In the genomic region with DNA sequence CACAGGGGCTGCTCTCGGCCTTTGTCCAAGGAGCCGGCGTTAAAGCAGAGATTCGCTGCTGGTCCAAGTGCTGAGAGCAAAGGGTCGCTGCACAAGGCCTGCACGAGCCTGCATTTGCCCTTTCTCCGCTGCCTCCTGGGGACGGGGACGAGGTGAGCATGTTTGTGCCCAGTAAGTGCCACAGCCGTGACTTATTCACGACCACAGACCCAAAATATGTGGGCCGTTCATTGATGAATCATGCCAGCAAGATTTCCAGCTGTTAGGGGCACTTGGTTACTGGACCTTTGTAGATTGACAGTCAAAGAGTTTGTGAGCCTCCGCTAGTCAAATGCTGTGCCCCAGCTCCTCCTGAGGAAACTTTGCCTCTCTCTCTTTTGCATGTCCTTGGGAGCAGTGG, we compare ENCODE assay signal across 15 mouse cellular contexts. TPM values are rescaled to one million over a fixed set of nuclear protein-coding genes. Genes with fewer than 3 reads are reported as not detected.
DNase-seq lines count a peak whose midpoint lies in the region; ATAC-seq and TF ChIP-seq lines count a peak whose summit lies in the region.
"Had no signal": no experiment of that assay in that cellular context is flagged by ENCODE, and none has a peak within 500 bp of the region (broad histone marks: within the 10 kb centered on the region; RNA-seq: fewer than 3 reads in every experiment).

No protein-coding gene starts in this region.

- no peak overlapping the region for H3K9ac ChIP-seq in midbrain, embryonic 11.5 days (ENCODE audit: low read length)
- H3K9ac ChIP-seq in midbrain, embryonic 14.5 days (replicated peaks; ENCODE audit: low read length), result no peak overlapping the region
- H3K9ac ChIP-seq in intestine, embryonic 16.5 days (ENCODE audit: low read depth, low read length), result peak overlapping the region; percentile 31; the same call in 1 of the 2 replicates
- H3K9ac ChIP-seq: hindbrain, embryonic 14.5 days; lung, embryonic 14.5 days had no signal

- H3K27me3 ChIP-seq in midbrain, embryonic 11.5 days (ENCODE audit: control insufficient read depth, insufficient read depth, low read length), result no peaks in the 10 kb centered on the region
- H3K27me3 ChIP-seq in midbrain, embryonic 14.5 days (ENCODE audit: control insufficient read depth, insufficient read depth, low read length), result no peaks in the 10 kb centered on the region
- no peaks in the 10 kb centered on the region for H3K27me3 ChIP-seq in intestine, embryonic 16.5 days (replicated peaks; ENCODE audit: control insufficient read depth, insufficient read depth, low read length)

- no peak for TF ChIP-seq CTCF in gastrocnemius, adult 2 months (IDR thresholded peaks at IDR 0.05)

- H3K4me2 ChIP-seq in midbrain, embryonic 11.5 days, result no peak overlapping the region
- no peak overlapping the region for H3K4me2 ChIP-seq in midbrain, embryonic 14.5 days (ENCODE audit: low read length)
- no peak overlapping the region for H3K4me2 ChIP-seq in intestine, embryonic 16.5 days (ENCODE audit: low read depth, low read length)
- H3K4me2 ChIP-seq: hindbrain, embryonic 14.5 days had no signal

- ATAC-seq in midbrain, embryonic 11.5 days (ENCODE audit: low FRiP score), result no peak
- no peak for ATAC-seq in midbrain, embryonic 14.5 days (ENCODE audit: low FRiP score, low TSS enrichment)
- no peak for ATAC-seq in intestine, embryonic 16.5 days
- no peak for ATAC-seq in inflammation-experienced regulatory T-cells, adult 6 months

- WGBS in midbrain, embryonic 11.5 days, result 35% methylated on average over 13 of the region's 13 CpGs
- WGBS in midbrain, embryonic 14.5 days, result 39% methylated on average over 13 of the region's 13 CpGs
- WGBS in intestine, embryonic 16.5 days, result 61% methylated on average over 13 of the region's 13 CpGs

- H3K36me3 ChIP-seq in midbrain, embryonic 11.5 days (ENCODE audit: control insufficient read depth, insufficient read depth, low read length), result no peaks in the 10 kb centered on the region
- H3K36me3 ChIP-seq in midbrain, embryonic 14.5 days (ENCODE audit: control insufficient read depth, insufficient read depth, low read length), result no peaks in the 10 kb centered on the region
- no peaks in the 10 kb centered on the region for H3K36me3 ChIP-seq in intestine, embryonic 16.5 days (ENCODE audit: control insufficient read depth, insufficient read depth, low read length)

- intact Hi-C loops in gastrocnemius, adult 2 months (cut with DNase I), result no loop called here

- no peaks in the 10 kb centered on the region for H3K9me3 ChIP-seq in midbrain, embryonic 11.5 days (ENCODE audit: control insufficient read depth, low read length)
- no peaks in the 10 kb centered on the region for H3K9me3 ChIP-seq in midbrain, embryonic 14.5 days (ENCODE audit: control insufficient read depth, low read length)
- no peaks in the 10 kb centered on the region for H3K9me3 ChIP-seq in intestine, embryonic 16.5 days (ENCODE audit: control insufficient read depth, low read length)

- peak overlapping the region; percentile 43 for H3K27ac ChIP-seq in gastrocnemius, adult 2 months
- H3K27ac ChIP-seq in midbrain, embryonic 11.5 days (ENCODE audit: low read depth, low read length), result no peak overlapping the region
- H3K27ac ChIP-seq in midbrain, embryonic 14.5 days (replicated peaks; ENCODE audit: low read depth, low read length), result no peak overlapping the region
- 0 out of 2 replicates have a peak overlapping the region, but pooled peaks have one; percentile 7 for H3K27ac ChIP-seq in intestine, embryonic 16.5 days (ENCODE audit: low read length)
- H3K27ac ChIP-seq: hindbrain, embryonic 14.5 days had no signal

- no peak for DNase-seq in gastrocnemius, adult 2 months
- no peak for DNase-seq in gastrocnemius, adult 18-20 months (ENCODE audit: low spot score)
- peak; percentile 82 for DNase-seq in midbrain, embryonic 11.5 days (ENCODE audit: low spot score, missing footprints)
- no peak for DNase-seq in midbrain, embryonic 14.5 days
- no peak for DNase-seq in lung, postnatal 4 days
- DNase-seq in frontal cortex, postnatal 10 days (ENCODE audit: low spot score in 2 of 2), result no peak
- DNase-seq: cerebellum, postnatal 10 days; lung, embryonic 14.5 days; thymus, postnatal 14 days had no signal

- H3K4me3 ChIP-seq in gastrocnemius, adult 2 months, result no peak overlapping the region
- no peak overlapping the region for H3K4me3 ChIP-seq in midbrain, embryonic 11.5 days (ENCODE audit: low read depth, low read length)
- H3K4me3 ChIP-seq in midbrain, embryonic 14.5 days (replicated peaks; ENCODE audit: low read depth, low read length), result no peak overlapping the region
- no peak overlapping the region for H3K4me3 ChIP-seq in intestine, embryonic 16.5 days (ENCODE audit: low read length)

- peaks cover 6% of the 10 kb centered on the region for H3K4me1 ChIP-seq in midbrain, embryonic 11.5 days (ENCODE audit: control insufficient read depth, insufficient read depth, low read length)
- peaks cover 8% of the 10 kb centered on the region for H3K4me1 ChIP-seq in midbrain, embryonic 14.5 days (ENCODE audit: control insufficient read depth, insufficient read depth, low read length)
- H3K4me1 ChIP-seq in intestine, embryonic 16.5 days (ENCODE audit: control insufficient read depth, insufficient read depth, low read length), result peaks cover 18% of the 10 kb centered on the region

RNA-seq across cellular contexts. Expression of a gene that starts 42.9 kb away (rescaled TPM):
- not detected for total RNA-seq in gastrocnemius, adult 2 months (2021)
- not detected for total RNA-seq in gastrocnemius, adult 18-20 months (2021)
- polyA plus RNA-seq in midbrain, embryonic 11.5 days (2014; fragmentation: Nextera tagmentation; extraction: Ambion mirVana), result not detected in 2 replicates
- 0.08 TPM in 1 of 2 replicates, not detected in the other for polyA plus RNA-seq in midbrain, embryonic 14.5 days (2014; fragmentation: Nextera tagmentation; extraction: Ambion mirVana)
- 13.2 and 19.1 TPM in 2 replicates for polyA plus RNA-seq in intestine, embryonic 16.5 days (2015; fragmentation: Nextera tagmentation; extraction: Ambion mirVana)
- polyA plus RNA-seq in inflammation-experienced regulatory T-cells, adult 6 months (2017; shearing (Covaris generic)), result not detected
- total RNA-seq: granulocyte monocyte progenitor cell, adult 5-6 weeks; megakaryocyte progenitor cell, adult 5-6 weeks; monocyte, adult 5-6 weeks had no signal

Comparison
In these comparisons a context has a peak if more than half of its experiments do, and no peak if none do; other contexts are left out.
1. H3K27ac ChIP-seq: peak in gastrocnemius, adult 2 months (single experiment) and intestine, embryonic 16.5 days (single experiment); none in midbrain, embryonic 11.5 days (single experiment) and midbrain, embryonic 14.5 days (single experiment).
2. RNA of a gene that starts 42.9 kb away (polyA plus RNA-seq): 13.2 to 19.1 TPM in intestine, embryonic 16.5 days; 0.08 TPM in midbrain, embryonic 14.5 days, not detected in inflammation-experienced regulatory T-cells, adult 6 months and not detected in midbrain, embryonic 11.5 days; every median in the first group is over 10 times any median in the second.